Mouse (Mus musculus) liver, adult 2 months (tissue): ENCODE results near the gene Tigd3.

Experiments
- CTCF ChIP-seq: fragments of 200-500 bp; IDR thresholded peaks from 2 replicates; pipeline ENCODE4 v1.5.1; 2011; ENCODE audit warnings: low read depth, low read length, control low read depth
- POLR2A ChIP-seq: fragments of 200-500 bp; IDR thresholded peaks from 2 replicates; pipeline ENCODE4 v1.6.1; 2011; ENCODE audit warnings: low read length, control low read depth; ENCODE audit not compliant: insufficient read depth; ENCODE audit errors: extremely low read depth

DNA sequence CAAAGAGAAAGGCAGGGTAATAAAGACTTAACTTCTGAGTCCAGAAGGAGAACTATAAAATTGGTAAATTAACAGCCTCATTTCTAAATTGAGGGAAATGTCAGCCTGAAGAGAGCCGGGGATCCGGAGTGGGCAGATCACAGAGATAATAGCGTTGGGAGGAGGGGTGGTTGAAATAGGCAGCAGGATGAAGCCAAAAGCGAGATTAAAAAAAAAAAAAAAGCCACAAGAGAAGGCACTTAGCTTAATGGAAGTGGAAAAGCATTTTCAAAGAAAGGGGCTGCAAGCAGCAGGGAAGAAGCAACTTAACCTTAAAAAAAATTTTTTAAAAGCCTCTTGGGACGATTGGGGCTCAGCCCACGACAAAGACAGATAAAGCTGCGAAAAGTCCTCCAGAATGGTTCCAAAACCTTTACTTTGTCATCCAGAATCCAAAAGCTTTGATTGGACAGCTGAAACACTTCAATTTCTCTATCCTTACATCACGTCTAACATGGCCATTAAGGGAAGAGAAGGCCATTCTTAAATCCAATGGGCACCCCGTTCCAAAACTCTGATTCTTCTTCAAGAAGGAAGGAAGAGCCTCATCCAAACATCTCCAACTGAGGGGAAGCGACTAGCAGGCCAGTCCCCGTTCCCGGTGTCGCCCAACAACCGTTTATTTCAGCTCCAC lies 17.6 kb upstream of the Tigd3 start:
- no peak for TF ChIP-seq CTCF
- TF ChIP-seq POLR2A: no peak
